Mouse (Mus musculus) kidney, adult 2 months (tissue): ENCODE data around the gene Card11. TPM values are rescaled to one million over a fixed set of nuclear protein-coding genes. Genes with fewer than 3 reads are reported as not detected.
A peak's percentile ranks its signal among the peaks of the same experiment; 100 is the strongest.

Experiments used
- DNase-seq: peaks from one replicate; pipeline ENCODE4 v3.0.0; 2021
- H3K27ac ChIP-seq: fragments of 200-500 bp; 2 replicates; pipeline ENCODE4 v1.5.1; 2012; ENCODE audit warnings: low read depth, low read length, control low read depth, inconsistent platforms; ENCODE audit not compliant: insufficient read depth
- H3K27me3 ChIP-seq: fragments of 200-500 bp; replicated peaks from 2 replicates; pipeline ENCODE4 v1.6.1; 2012; ENCODE audit warnings: mild to moderate bottlenecking, moderate library complexity, low read length, inconsistent platforms; ENCODE audit not compliant: control insufficient read depth, insufficient read depth
- H3K36me3 ChIP-seq: fragments of 200-500 bp; 2 replicates; pipeline ENCODE4 v1.6.1; 2012; ENCODE audit warnings: mild to moderate bottlenecking, moderate library complexity, low read length, inconsistent platforms; ENCODE audit not compliant: control insufficient read depth, insufficient read depth
- H3K4me1 ChIP-seq: fragments of 200-500 bp; 2 replicates; pipeline ENCODE4 v1.6.1; 2011; ENCODE audit warnings: low read length; ENCODE audit not compliant: control insufficient read depth, insufficient read depth
- H3K4me3 ChIP-seq: fragments of 200-500 bp; 2 replicates; pipeline ENCODE4 v1.5.1; 2011; ENCODE audit warnings: mild to moderate bottlenecking, low read depth, low read length, control low read depth; ENCODE audit not compliant: insufficient read depth
- CTCF ChIP-seq: fragments of 200-500 bp; conservative IDR thresholded peaks from 2 replicates; pipeline ENCODE4 v1.5.1; 2011; ENCODE audit warnings: low read depth, mild to moderate bottlenecking, control low read depth, low read length, moderate library complexity, mixed read lengths; ENCODE audit not compliant: insufficient read depth, insufficient read length
- POLR2A ChIP-seq: fragments of 200-500 bp; IDR thresholded peaks from one replicate; pipeline ENCODE4 v1.6.1; 2011; ENCODE audit warnings: low read depth, low read length, control low read depth
- WGBS: fragments of 180-500 bp; shearing (Covaris S2); methylation state at CpG from one replicate; pipeline ENCODE4 v1.1.7; 2018; 5-methylcytosine and 5-hydroxymethylcytosine counted together
- polyA plus RNA-seq: library from polyadenylated mRNA; depleted of rRNA; stranded (reverse); fragments of >200 nt; gene quantifications from 2 replicates; pipeline ENCODE4 v1.2.3, GENCODE M21; 2012

The Card11 gene
- polyA plus RNA-seq, 1 experiment: 2.4 TPM

- H3K27me3 ChIP-seq: no peaks in the 10 kb centered on the region
- TF ChIP-seq POLR2A (no peak), CTCF (no peak)
- WGBS: 76% methylated on average over 1 of the region's 1 CpGs
- no peak overlapping the region for H3K4me3 ChIP-seq
- no peaks in the 10 kb centered on the region for H3K4me1 ChIP-seq
- no peaks in the 10 kb centered on the region for H3K36me3 ChIP-seq
- H3K27ac ChIP-seq: no peak overlapping the region
- no peak for DNase-seq
Observed at GRCm38 (mm10) chr5:141016082-141016481, 15.7 kb upstream of the Card11 start.

GRCm38 (mm10) chr5:141014216-141014615, 13.8 kb upstream of the Card11 start:
- Histone ChIP-seq H3K36me3 (no peaks in the 10 kb centered on the region), H3K4me3 (no peak overlapping the region), H3K27ac (no peak overlapping the region), H3K27me3 (no peaks in the 10 kb centered on the region), H3K4me1 (no peaks in the 10 kb centered on the region)
- 92% methylated on average over 6 of the region's 6 CpGs for WGBS
- TF ChIP-seq CTCF (no peak), POLR2A (no peak)
- no peak for DNase-seq

- H3K27me3 ChIP-seq: no peaks in the 10 kb centered on the region
- peak; percentile 24 for DNase-seq
- TF ChIP-seq CTCF (no peak), POLR2A (no peak)
- no peak overlapping the region for H3K4me3 ChIP-seq
- H3K27ac ChIP-seq: no peak overlapping the region
- no peaks in the 10 kb centered on the region for H3K4me1 ChIP-seq
- H3K36me3 ChIP-seq: no peaks in the 10 kb centered on the region
- WGBS: 45% methylated on average over 9 of the region's 9 CpGs
Observed at GRCm38 (mm10) chr5:141013465-141013864, 13.1 kb upstream of the Card11 start.

GRCm38 (mm10) chr5:141005491-141005890, 5.1 kb upstream of the Card11 start:
- 85% methylated on average over 5 of the region's 5 CpGs for WGBS
- no peaks in the 10 kb centered on the region for H3K27me3 ChIP-seq
- no peak for DNase-seq

GRCm38 (mm10) chr5:141004078-141004763, 3.8 kb upstream of the Card11 start:
- Histone ChIP-seq H3K36me3 (no peaks in the 10 kb centered on the region), H3K27me3 (no peaks in the 10 kb centered on the region), H3K27ac (no peak overlapping the region), H3K4me1 (no peaks in the 10 kb centered on the region), H3K4me3 (no peak overlapping the region)
- 88% methylated on average over 3 of the region's 3 CpGs for WGBS
- peak; percentile 9 for DNase-seq
- no peak for TF ChIP-seq POLR2A
- TF ChIP-seq CTCF: no peak

More at GRCm38 (mm10) chr5:141005491-141005890, 5.1 kb upstream of the Card11 start:
- TF ChIP-seq CTCF: no peak
- H3K27ac ChIP-seq: no peak overlapping the region
- H3K4me1 ChIP-seq: no peaks in the 10 kb centered on the region
- no peak overlapping the region for H3K4me3 ChIP-seq
- no peaks in the 10 kb centered on the region for H3K36me3 ChIP-seq

- no peak overlapping the region for H3K4me3 ChIP-seq
- H3K27ac ChIP-seq: no peak overlapping the region
- H3K36me3 ChIP-seq: no peaks in the 10 kb centered on the region
- H3K4me1 ChIP-seq: no peaks in the 10 kb centered on the region
- no peaks in the 10 kb centered on the region for H3K27me3 ChIP-seq
- 83% methylated on average over 7 of the region's 7 CpGs for WGBS
- DNase-seq: no peak
- TF ChIP-seq POLR2A: no peak
- no peak for TF ChIP-seq CTCF
Observed at GRCm38 (mm10) chr5:140999178-140999672, 1.2 kb downstream of the Card11 start.

- Histone ChIP-seq H3K36me3 (no peaks in the 10 kb centered on the region), H3K4me3 (no peak overlapping the region), H3K4me1 (no peaks in the 10 kb centered on the region), H3K27me3 (no peaks in the 10 kb centered on the region), H3K27ac (no peak overlapping the region)
- WGBS: 79% methylated on average over 4 of the region's 4 CpGs
- no peak for DNase-seq
- no peak for TF ChIP-seq POLR2A
- 0 out of 2 replicates have a peak, but pooled peaks have one; percentile 19 for TF ChIP-seq CTCF
Observed at GRCm38 (mm10) chr5:140997767-140998166, 2.6 kb downstream of the Card11 start.
